ENCODE assay signal across 10 mouse cellular contexts in the genomic region with DNA sequence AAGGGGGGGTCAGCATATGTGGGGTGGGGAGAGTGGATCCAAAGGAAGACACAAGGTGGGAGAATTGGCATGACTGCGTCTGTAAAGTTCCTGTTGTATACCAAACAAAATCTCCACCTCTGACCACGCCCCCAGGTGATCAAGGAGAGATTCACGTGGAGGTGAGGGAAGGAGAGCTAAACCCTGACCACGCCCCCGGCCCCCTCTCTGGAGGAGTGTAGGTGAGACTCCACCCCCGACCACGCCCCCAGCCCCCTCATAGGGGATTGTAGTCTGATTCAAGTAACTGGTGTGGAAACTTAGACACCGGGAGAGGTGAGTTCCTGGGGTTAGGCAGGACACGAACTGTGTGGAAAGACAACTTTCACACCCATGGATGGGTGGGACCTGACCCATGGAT. TPM values are rescaled to one million over a fixed set of nuclear protein-coding genes. Genes with fewer than 3 reads are reported as not detected.
A peak's percentile ranks its signal among the peaks of the same experiment; 100 is the strongest.
DNase-seq lines count a peak whose midpoint lies in the region; ATAC-seq and TF ChIP-seq lines count a peak whose summit lies in the region.
"Had no signal": no experiment of that assay in that cellular context is flagged by ENCODE, and none has a peak within 500 bp of the region (broad histone marks: within the 10 kb centered on the region; RNA-seq: fewer than 3 reads in every experiment).

No protein-coding gene starts in this region.

- WGBS in heart, embryonic 11.5 days (ENCODE audit: insufficient replicate concordance) = 18% methylated on average over 9 of the region's 9 CpGs
- 13% methylated on average over 9 of the region's 9 CpGs for WGBS in heart, embryonic 10.5 days
- 37% methylated on average over 9 of the region's 9 CpGs for WGBS in liver, embryonic 13.5 days (ENCODE audit: insufficient replicate concordance)
- WGBS in liver, embryonic 12.5 days (ENCODE audit: insufficient replicate concordance) = 26% methylated on average over 9 of the region's 9 CpGs
- WGBS in bone marrow, adult 2 months = 64% methylated on average over 9 of the region's 9 CpGs

- DNase-seq in heart, embryonic 10.5 days (ENCODE audit: low spot score) = no peak
- no peak for DNase-seq in liver, embryonic 13.5 days
- DNase-seq in CD4-positive helper T cell, adult 2 months (ENCODE audit: low read depth, low spot score) = peak; percentile 45
- no peak for DNase-seq in ovary, postnatal 10 days (ENCODE audit: low spot score)
- DNase-seq: thymus, adult 18-20 months had no signal

- peaks cover 13% of the 10 kb centered on the region; the same call in 1 of the 2 replicates for H3K36me3 ChIP-seq in heart, embryonic 11.5 days (ENCODE audit: control insufficient read depth, insufficient read depth, low read length)
- H3K36me3 ChIP-seq in heart, embryonic 10.5 days = peaks cover 47% of the 10 kb centered on the region
- H3K36me3 ChIP-seq in liver, embryonic 13.5 days = peaks cover 18% of the 10 kb centered on the region
- peaks cover 37% of the 10 kb centered on the region for H3K36me3 ChIP-seq in liver, embryonic 12.5 days

- no peak for TF ChIP-seq POLR2A in bone marrow, adult 2 months (IDR thresholded peaks at IDR 0.05; ENCODE audit: borderline replicate concordance, control insufficient read depth, low read depth, low read length)

- TF ChIP-seq CTCF in bone marrow, adult 2 months (IDR thresholded peaks at IDR 0.05; ENCODE audit: control insufficient read depth, insufficient read depth, low read length) = no peak

- H3K4me2 ChIP-seq in heart, embryonic 11.5 days = no peak overlapping the region
- H3K4me2 ChIP-seq in liver, embryonic 13.5 days = 0 out of 2 replicates have a peak overlapping the region, but pooled peaks have one; percentile 1
- H3K4me2 ChIP-seq in liver, embryonic 12.5 days = no peak overlapping the region

- H3K9ac ChIP-seq in heart, embryonic 11.5 days (ENCODE audit: low read depth, low read length) = no peak overlapping the region
- H3K9ac ChIP-seq in liver, embryonic 13.5 days = no peak overlapping the region
- no peak overlapping the region for H3K9ac ChIP-seq in liver, embryonic 12.5 days

- no peak for ATAC-seq in heart, embryonic 11.5 days (replicated peaks; ENCODE audit: insufficient number of reproducible peaks, low FRiP score, low TSS enrichment)
- no peak for ATAC-seq in liver, embryonic 13.5 days (ENCODE audit: low read depth)
- ATAC-seq in liver, embryonic 12.5 days = no peak
- no peak for ATAC-seq in activated CD4-positive, CD25-positive, alpha-beta regulatory T cell, adult 4 months
- ATAC-seq: intestine, embryonic 16.5 days had no signal

- H3K4me3 ChIP-seq in heart, embryonic 11.5 days (ENCODE audit: low read depth, low read length) = no peak overlapping the region
- H3K4me3 ChIP-seq in heart, embryonic 10.5 days = no peak overlapping the region
- H3K4me3 ChIP-seq in liver, embryonic 13.5 days (replicated peaks) = no peak overlapping the region
- no peak overlapping the region for H3K4me3 ChIP-seq in liver, embryonic 12.5 days
- H3K4me3 ChIP-seq in bone marrow, adult 2 months (replicated peaks; ENCODE audit: control insufficient read depth, low read depth, low read length) = peak overlapping the region; percentile 46

- H3K4me1 ChIP-seq in heart, embryonic 11.5 days (ENCODE audit: control insufficient read depth, insufficient read depth, low read length) = peaks cover 65% of the 10 kb centered on the region
- H3K4me1 ChIP-seq in heart, embryonic 10.5 days = peaks cover 85% of the 10 kb centered on the region
- H3K4me1 ChIP-seq in liver, embryonic 13.5 days (replicated peaks) = peaks cover 70% of the 10 kb centered on the region
- peaks cover 75% of the 10 kb centered on the region for H3K4me1 ChIP-seq in liver, embryonic 12.5 days
- H3K4me1 ChIP-seq in bone marrow, adult 2 months (ENCODE audit: control insufficient read depth, insufficient read depth, low read length) = peaks cover 11% of the 10 kb centered on the region

- peaks cover 21% of the 10 kb centered on the region for H3K27me3 ChIP-seq in heart, embryonic 11.5 days (ENCODE audit: control insufficient read depth, insufficient read depth, low read length)
- peaks cover 84% of the 10 kb centered on the region for H3K27me3 ChIP-seq in heart, embryonic 10.5 days (ENCODE audit: insufficient read depth, poor library complexity, severe bottlenecking)
- H3K27me3 ChIP-seq in liver, embryonic 13.5 days = peaks cover 61% of the 10 kb centered on the region
- peaks cover 75% of the 10 kb centered on the region for H3K27me3 ChIP-seq in liver, embryonic 12.5 days (replicated peaks)

- peak overlapping the region; percentile 29; the same call in 1 of the 2 replicates for H3K27ac ChIP-seq in heart, embryonic 11.5 days (ENCODE audit: low read depth, low read length)
- H3K27ac ChIP-seq in heart, embryonic 10.5 days = no peak overlapping the region
- no peak overlapping the region for H3K27ac ChIP-seq in liver, embryonic 13.5 days
- H3K27ac ChIP-seq in liver, embryonic 12.5 days = no peak overlapping the region
- 0 out of 2 replicates have a peak overlapping the region, but pooled peaks have one; percentile 72 for H3K27ac ChIP-seq in bone marrow, adult 2 months (ENCODE audit: control insufficient read depth, insufficient read depth, low read depth, low read length, poor library complexity)

- no peaks in the 10 kb centered on the region for H3K9me3 ChIP-seq in heart, embryonic 11.5 days (replicated peaks; ENCODE audit: control insufficient read depth, low read length)
- no peaks in the 10 kb centered on the region for H3K9me3 ChIP-seq in heart, embryonic 10.5 days
- no peaks in the 10 kb centered on the region for H3K9me3 ChIP-seq in liver, embryonic 13.5 days (replicated peaks)
- H3K9me3 ChIP-seq in liver, embryonic 12.5 days (replicated peaks) = no peaks in the 10 kb centered on the region

RNA-seq across cellular contexts. Expression of a gene that starts 11.2 kb away (rescaled TPM):
- 4.2 and 5.8 TPM in 2 replicates for polyA plus RNA-seq in heart, embryonic 11.5 days (2014; fragmentation: Nextera tagmentation; extraction: Ambion mirVana)
- 3.4 and 4.0 TPM in 2 replicates for polyA plus RNA-seq in heart, embryonic 10.5 days (2016; fragmentation: Nextera tagmentation; extraction: Ambion mirVana)
- polyA plus RNA-seq in liver, embryonic 13.5 days (2015; fragmentation: Nextera tagmentation; extraction: Ambion mirVana) = 1.8 TPM in 2 replicates
- 1.8 TPM in 2 replicates for polyA plus RNA-seq in liver, embryonic 12.5 days (2016; fragmentation: Nextera tagmentation; extraction: Ambion mirVana)
- 7.9 and 18.0 TPM in 2 replicates for polyA plus RNA-seq in bone marrow, adult 2 months (2011; ENCODE audit: insufficient read depth, insufficient read length, low replicate concordance, missing spikeins)
- polyA plus RNA-seq in activated CD4-positive, CD25-positive, alpha-beta regulatory T cell, adult 4 months (2017; shearing (Covaris generic)) = 10 to 100 TPM in 1 of 2 experiments, 1 to 10 TPM in 1; 7.3 to 13.3 TPM

RNA-seq across cellular contexts. Expression of a gene that starts 15.3 kb away (rescaled TPM):
- polyA plus RNA-seq in heart, embryonic 11.5 days (2014; fragmentation: Nextera tagmentation; extraction: Ambion mirVana) = 0.55 and 1.2 TPM in 2 replicates
- 1.1 and 1.7 TPM in 2 replicates for polyA plus RNA-seq in heart, embryonic 10.5 days (2016; fragmentation: Nextera tagmentation; extraction: Ambion mirVana)
- polyA plus RNA-seq in liver, embryonic 13.5 days (2015; fragmentation: Nextera tagmentation; extraction: Ambion mirVana) = 0.93 TPM in 1 of 2 replicates, not detected in the other
- polyA plus RNA-seq in liver, embryonic 12.5 days (2016; fragmentation: Nextera tagmentation; extraction: Ambion mirVana) = 0.71 and 0.98 TPM in 2 replicates
- polyA plus RNA-seq in bone marrow, adult 2 months (2011; ENCODE audit: insufficient read depth, insufficient read length, low replicate concordance, missing spikeins) = not detected in 2 replicates
- polyA plus RNA-seq in activated CD4-positive, CD25-positive, alpha-beta regulatory T cell, adult 4 months (2017; shearing (Covaris generic)) = 1 to 10 TPM in 1 of 2 experiments, not detected in 1; 1.4 TPM

RNA-seq across cellular contexts. Expression of a gene that starts 19.8 kb away (rescaled TPM):
- 1.4 and 2.9 TPM in 2 replicates for polyA plus RNA-seq in heart, embryonic 11.5 days (2014; fragmentation: Nextera tagmentation; extraction: Ambion mirVana)
- polyA plus RNA-seq in heart, embryonic 10.5 days (2016; fragmentation: Nextera tagmentation; extraction: Ambion mirVana) = 2.2 and 3.1 TPM in 2 replicates
- polyA plus RNA-seq in liver, embryonic 13.5 days (2015; fragmentation: Nextera tagmentation; extraction: Ambion mirVana) = 0.86 and 0.89 TPM in 2 replicates
- polyA plus RNA-seq in liver, embryonic 12.5 days (2016; fragmentation: Nextera tagmentation; extraction: Ambion mirVana) = 0.68 and 1.2 TPM in 2 replicates
- polyA plus RNA-seq in bone marrow, adult 2 months (2011; ENCODE audit: insufficient read depth, insufficient read length, low replicate concordance, missing spikeins) = 3.4 and 4.3 TPM in 2 replicates
- polyA plus RNA-seq in activated CD4-positive, CD25-positive, alpha-beta regulatory T cell, adult 4 months (2017; shearing (Covaris generic)) = 1 to 10 TPM; 1.1 to 1.2 TPM

RNA-seq across cellular contexts. Expression of a gene that starts 19.9 kb away (rescaled TPM):
- polyA plus RNA-seq in heart, embryonic 11.5 days (2014; fragmentation: Nextera tagmentation; extraction: Ambion mirVana) = 47.5 and 61.4 TPM in 2 replicates
- 100 and 105 TPM in 2 replicates for polyA plus RNA-seq in heart, embryonic 10.5 days (2016; fragmentation: Nextera tagmentation; extraction: Ambion mirVana)
- polyA plus RNA-seq in liver, embryonic 13.5 days (2015; fragmentation: Nextera tagmentation; extraction: Ambion mirVana) = 61.1 and 68.7 TPM in 2 replicates
- 70.0 and 74.5 TPM in 2 replicates for polyA plus RNA-seq in liver, embryonic 12.5 days (2016; fragmentation: Nextera tagmentation; extraction: Ambion mirVana)
- 14.6 and 23.0 TPM in 2 replicates for polyA plus RNA-seq in bone marrow, adult 2 months (2011; ENCODE audit: insufficient read depth, insufficient read length, low replicate concordance, missing spikeins)
- 10 to 100 TPM; 12.7 to 13.7 TPM for polyA plus RNA-seq in activated CD4-positive, CD25-positive, alpha-beta regulatory T cell, adult 4 months (2017; shearing (Covaris generic))

RNA-seq across cellular contexts. Expression of a gene that starts 25.8 kb away (rescaled TPM):
- 66.1 and 70.0 TPM in 2 replicates for polyA plus RNA-seq in heart, embryonic 11.5 days (2014; fragmentation: Nextera tagmentation; extraction: Ambion mirVana)
- 105 and 117 TPM in 2 replicates for polyA plus RNA-seq in heart, embryonic 10.5 days (2016; fragmentation: Nextera tagmentation; extraction: Ambion mirVana)
- polyA plus RNA-seq in liver, embryonic 13.5 days (2015; fragmentation: Nextera tagmentation; extraction: Ambion mirVana) = 89.5 and 94.1 TPM in 2 replicates
- 93.8 and 100 TPM in 2 replicates for polyA plus RNA-seq in liver, embryonic 12.5 days (2016; fragmentation: Nextera tagmentation; extraction: Ambion mirVana)
- polyA plus RNA-seq in bone marrow, adult 2 months (2011; ENCODE audit: insufficient read depth, insufficient read length, low replicate concordance, missing spikeins) = 126 and 131 TPM in 2 replicates
- polyA plus RNA-seq in activated CD4-positive, CD25-positive, alpha-beta regulatory T cell, adult 4 months (2017; shearing (Covaris generic)) = 10 to 100 TPM; 19.3 to 20.1 TPM

Comparison
In these comparisons a context has a peak if more than half of its experiments do, and no peak if none do; other contexts are left out.
1. H3K27ac ChIP-seq: peak in heart, embryonic 11.5 days (single experiment) and bone marrow, adult 2 months (single experiment); none in heart, embryonic 10.5 days (single experiment), liver, embryonic 13.5 days (single experiment) and liver, embryonic 12.5 days (single experiment).